Mouse (Mus musculus) limb, embryonic 13.5 days (tissue): ENCODE results near the gene Dach1. TPM values are rescaled to one million over a fixed set of nuclear protein-coding genes. Genes with fewer than 3 reads are reported as not detected.

ENCODE experiments used
- ATAC-seq: fragments of 200-750 bp; cut with Nextera tagmentation; 2 replicates; pipeline ENCODE4 v1.8.0; 2017; ENCODE audit warnings: low read depth, moderate number of reproducible peaks, moderate TSS enrichment; ENCODE audit not compliant: low FRiP score
- H3K27ac ChIP-seq: fragments of 300-500 bp; sonication (generic); 2 replicates; pipeline ENCODE4 v1.5.1; 2015; ENCODE audit warnings: inconsistent platforms, mild to moderate bottlenecking, moderate library complexity
- H3K27me3 ChIP-seq: fragments of 300-500 bp; sonication (generic); 2 replicates; pipeline ENCODE4 v1.6.1; 2015; ENCODE audit warnings: mild to moderate bottlenecking, inconsistent platforms
- H3K36me3 ChIP-seq: fragments of 300-500 bp; sonication (generic); 2 replicates; pipeline ENCODE4 v1.6.1; 2015; ENCODE audit warnings: inconsistent platforms, mild to moderate bottlenecking, moderate library complexity
- H3K4me1 ChIP-seq: fragments of 300-500 bp; sonication (generic); 2 replicates; pipeline ENCODE4 v1.6.1; 2015; ENCODE audit warnings: inconsistent platforms
- H3K4me2 ChIP-seq: fragments of 300-500 bp; sonication (generic); replicated peaks from 2 replicates; pipeline ENCODE4 v1.6.1; 2015; ENCODE audit warnings: inconsistent platforms, mild to moderate bottlenecking, moderate library complexity
- H3K4me3 ChIP-seq: fragments of 300-500 bp; sonication (generic); 2 replicates; pipeline ENCODE4 v1.5.1; 2015; ENCODE audit warnings: moderate library complexity, mild to moderate bottlenecking, inconsistent platforms
- H3K9ac ChIP-seq: fragments of 300-500 bp; sonication (generic); 2 replicates; pipeline ENCODE4 v1.6.1; 2015; ENCODE audit warnings: mild to moderate bottlenecking, inconsistent platforms
- H3K9me3 ChIP-seq: fragments of 300-500 bp; sonication (generic); 2 replicates; pipeline ENCODE4 v1.6.1; 2016; ENCODE audit warnings: inconsistent platforms
- WGBS: fragments of 180-500 bp; shearing (Covaris S2); methylation state at CpG from one replicate; pipeline ENCODE4 v1.1.7; 2015; 5-methylcytosine and 5-hydroxymethylcytosine counted together
- polyA plus RNA-seq: library from polyadenylated mRNA; unstranded; fragments of >200 nt; fragmentation: Nextera tagmentation; extraction: Ambion mirVana; gene quantifications from 2 replicates; pipeline ENCODE4 v1.2.1, GENCODE M21; 2015

The Dach1 gene
- polyA plus RNA-seq, 1 experiment from 2014 or later, result 11.5 TPM

- 55% methylated on average over 1 of the region's 1 CpGs for WGBS
These were observed 167.4 kb downstream of the Dach1 start for GRCm38 (mm10) chr14:98002021-98002680.

GRCm38 (mm10) chr14:97998584-97998983, 171.0 kb downstream of the Dach1 start:
- H3K9me3 ChIP-seq, result no peaks in the 10 kb centered on the region
- 0 out of 2 replicates have a peak, but pooled peaks cover 3% of the 10 kb centered on the region for H3K4me1 ChIP-seq
- no peak overlapping the region for H3K4me2 ChIP-seq
- no peaks in the 10 kb centered on the region for H3K36me3 ChIP-seq
- no peak overlapping the region for H3K4me3 ChIP-seq
- no peaks in the 10 kb centered on the region for H3K27me3 ChIP-seq
- no peak overlapping the region for H3K9ac ChIP-seq
- H3K27ac ChIP-seq, result no peak overlapping the region
- ATAC-seq, result no peak

More at GRCm38 (mm10) chr14:98002021-98002680, 167.4 kb downstream of the Dach1 start:
- Histone ChIP-seq H3K9me3 (no peaks in the 10 kb centered on the region), H3K27me3 (no peaks in the 10 kb centered on the region), H3K4me1 (0 out of 2 replicates have a peak, but pooled peaks cover 3% of the 10 kb centered on the region), H3K4me2 (no peak overlapping the region), H3K27ac (no peak overlapping the region), H3K9ac (no peak overlapping the region), H3K4me3 (no peak overlapping the region), H3K36me3 (no peaks in the 10 kb centered on the region)
- no peak for ATAC-seq

GRCm38 (mm10) chr14:97983251-97983650, 186.3 kb downstream of the Dach1 start:
- Histone ChIP-seq H3K9ac (no peak overlapping the region), H3K4me1 (peaks cover 13% of the 10 kb centered on the region), H3K9me3 (no peaks in the 10 kb centered on the region), H3K36me3 (no peaks in the 10 kb centered on the region), H3K4me3 (no peak overlapping the region), H3K27me3 (no peaks in the 10 kb centered on the region), H3K27ac (no peak overlapping the region), H3K4me2 (no peak overlapping the region)
- WGBS, result 78% methylated on average over 3 of the region's 3 CpGs
- ATAC-seq, result no peak

GRCm38 (mm10) chr14:97982676-97983075, 186.9 kb downstream of the Dach1 start:
- Histone ChIP-seq H3K4me2 (no peak overlapping the region), H3K9me3 (no peaks in the 10 kb centered on the region), H3K36me3 (no peaks in the 10 kb centered on the region), H3K4me3 (no peak overlapping the region), H3K27ac (no peak overlapping the region), H3K9ac (no peak overlapping the region), H3K4me1 (peaks cover 13% of the 10 kb centered on the region), H3K27me3 (no peaks in the 10 kb centered on the region)
- ATAC-seq, result no peak
- WGBS, result 37% methylated on average over 6 of the region's 6 CpGs

GRCm38 (mm10) chr14:97980879-97981278, 188.7 kb downstream of the Dach1 start:
- no peak overlapping the region for H3K4me3 ChIP-seq
- no peak for ATAC-seq
- no peaks in the 10 kb centered on the region for H3K36me3 ChIP-seq
- H3K4me2 ChIP-seq, result no peak overlapping the region
- no peaks in the 10 kb centered on the region for H3K27me3 ChIP-seq
- 11% methylated on average over 4 of the region's 4 CpGs for WGBS
- H3K9ac ChIP-seq, result no peak overlapping the region
- peaks cover 13% of the 10 kb centered on the region for H3K4me1 ChIP-seq
- no peak overlapping the region for H3K27ac ChIP-seq
- no peaks in the 10 kb centered on the region for H3K9me3 ChIP-seq

- no peaks in the 10 kb centered on the region for H3K27me3 ChIP-seq
- no peak overlapping the region for H3K4me3 ChIP-seq
- H3K4me2 ChIP-seq, result no peak overlapping the region
- no peak for ATAC-seq
- 7% methylated on average over 1 of the region's 1 CpGs for WGBS
- H3K4me1 ChIP-seq, result 0 out of 2 replicates have a peak, but pooled peaks cover 4% of the 10 kb centered on the region
- H3K9me3 ChIP-seq, result no peaks in the 10 kb centered on the region
- no peak overlapping the region for H3K27ac ChIP-seq
- H3K36me3 ChIP-seq, result no peaks in the 10 kb centered on the region
- no peak overlapping the region for H3K9ac ChIP-seq
These were observed 193.5 kb downstream of the Dach1 start for GRCm38 (mm10) chr14:97976091-97976490.

GRCm38 (mm10) chr14:97975447-97975846, 194.1 kb downstream of the Dach1 start:
- H3K9me3 ChIP-seq, result no peaks in the 10 kb centered on the region
- ATAC-seq, result no peak
- no peak overlapping the region for H3K4me3 ChIP-seq
- H3K9ac ChIP-seq, result no peak overlapping the region
- H3K4me1 ChIP-seq, result 0 out of 2 replicates have a peak, but pooled peaks cover 4% of the 10 kb centered on the region
- H3K36me3 ChIP-seq, result no peaks in the 10 kb centered on the region
- H3K27me3 ChIP-seq, result no peaks in the 10 kb centered on the region
- H3K27ac ChIP-seq, result no peak overlapping the region
- no peak overlapping the region for H3K4me2 ChIP-seq
- WGBS, result 46% methylated on average over 7 of the region's 7 CpGs

- Histone ChIP-seq H3K9ac (no peak overlapping the region), H3K27me3 (no peaks in the 10 kb centered on the region), H3K4me1 (peaks cover 12% of the 10 kb centered on the region), H3K9me3 (no peaks in the 10 kb centered on the region), H3K27ac (no peak overlapping the region), H3K4me3 (no peak overlapping the region), H3K36me3 (no peaks in the 10 kb centered on the region), H3K4me2 (no peak overlapping the region)
- WGBS, result 53% methylated on average over 2 of the region's 2 CpGs
- no peak for ATAC-seq
These were observed 205.0 kb downstream of the Dach1 start for GRCm38 (mm10) chr14:97964543-97965069.

- Histone ChIP-seq H3K4me2 (no peak overlapping the region), H3K4me3 (no peak overlapping the region), H3K36me3 (no peaks in the 10 kb centered on the region), H3K4me1 (peaks cover 12% of the 10 kb centered on the region), H3K9ac (no peak overlapping the region), H3K9me3 (no peaks in the 10 kb centered on the region), H3K27me3 (no peaks in the 10 kb centered on the region), H3K27ac (no peak overlapping the region)
- no peak for ATAC-seq
- 81% methylated on average over 6 of the region's 6 CpGs for WGBS
These were observed 205.9 kb downstream of the Dach1 start for GRCm38 (mm10) chr14:97963624-97964023.

- no peak overlapping the region for H3K27ac ChIP-seq
- no peaks in the 10 kb centered on the region for H3K36me3 ChIP-seq
- no peak for ATAC-seq
- no peak overlapping the region for H3K4me3 ChIP-seq
- no peaks in the 10 kb centered on the region for H3K27me3 ChIP-seq
- 70% methylated on average over 1 of the region's 1 CpGs for WGBS
- H3K4me2 ChIP-seq, result no peak overlapping the region
- H3K9me3 ChIP-seq, result no peaks in the 10 kb centered on the region
- peaks cover 14% of the 10 kb centered on the region for H3K4me1 ChIP-seq
- no peak overlapping the region for H3K9ac ChIP-seq
These were observed 213.2 kb downstream of the Dach1 start for GRCm38 (mm10) chr14:97956356-97956755.

GRCm38 (mm10) chr14:97945471-97945870, 224.1 kb downstream of the Dach1 start:
- H3K4me1 ChIP-seq, result no peaks in the 10 kb centered on the region
- no peak for ATAC-seq
- WGBS, result 25% methylated on average over 2 of the region's 2 CpGs

GRCm38 (mm10) chr14:97944643-97945268, 224.8 kb downstream of the Dach1 start:
- Histone ChIP-seq H3K9me3 (no peaks in the 10 kb centered on the region), H3K9ac (no peak overlapping the region), H3K4me2 (no peak overlapping the region), H3K36me3 (no peaks in the 10 kb centered on the region), H3K27me3 (no peaks in the 10 kb centered on the region), H3K27ac (no peak overlapping the region), H3K4me1 (no peaks in the 10 kb centered on the region), H3K4me3 (no peak overlapping the region)
- WGBS, result 45% methylated on average over 9 of the region's 9 CpGs
- ATAC-seq, result no peak

More at GRCm38 (mm10) chr14:97945471-97945870, 224.1 kb downstream of the Dach1 start:
- Histone ChIP-seq H3K4me2 (no peak overlapping the region), H3K36me3 (no peaks in the 10 kb centered on the region), H3K9me3 (no peaks in the 10 kb centered on the region), H3K4me3 (no peak overlapping the region), H3K9ac (no peak overlapping the region), H3K27me3 (no peaks in the 10 kb centered on the region), H3K27ac (no peak overlapping the region)
